Mouse (Mus musculus): ENCODE measurements around the gene Nrde2.
A peak's percentile ranks its signal among the peaks of the same experiment; 100 is the strongest.
"Not testable (repeated sequence)": the region's sequence is repeated elsewhere in the genome, so short reads cannot be mapped to it uniquely, and the experiment has no call there.

Gene Nrde2

GRCm38 (mm10) chr12:100187013-100187755, 27.7 kb upstream of the Nrde2 start:
- H3K36me3 ChIP-seq (ENCODE audit: control insufficient read depth, insufficient read depth, low read length, poor library complexity, severe bottlenecking) = no peaks in the 10 kb centered on the region
- DNase-seq (ENCODE audit: low read depth, low spot score) = peak; percentile 98
- H3K27me3 ChIP-seq (ENCODE audit: control insufficient read depth, insufficient read depth, low read length, poor library complexity, severe bottlenecking) = no peaks in the 10 kb centered on the region

- Histone ChIP-seq H3K27me3 (ENCODE audit: control insufficient read depth, insufficient read depth, low read length, poor library complexity, severe bottlenecking) (no peaks in the 10 kb centered on the region), H3K36me3 (ENCODE audit: control insufficient read depth, insufficient read depth, low read length, poor library complexity, severe bottlenecking) (no peaks in the 10 kb centered on the region)
- no peak for DNase-seq (ENCODE audit: low read depth, low spot score)
Measured at GRCm38 (mm10) chr12:100186376-100186775, 26.9 kb upstream of the Nrde2 start.

- H3K36me3 ChIP-seq (ENCODE audit: control insufficient read depth, insufficient read depth, low read length, poor library complexity, severe bottlenecking) = no peaks in the 10 kb centered on the region
- H3K27me3 ChIP-seq (ENCODE audit: control insufficient read depth, insufficient read depth, low read length, poor library complexity, severe bottlenecking) = no peaks in the 10 kb centered on the region
- no peak for DNase-seq (ENCODE audit: low read depth, low spot score)
Measured at GRCm38 (mm10) chr12:100185897-100186296, 26.4 kb upstream of the Nrde2 start.

- not testable (repeated sequence) for H3K36me3 ChIP-seq (ENCODE audit: control insufficient read depth, insufficient read depth, low read length, poor library complexity, severe bottlenecking)
Measured at GRCm38 (mm10) chr12:100184976-100185375, 25.5 kb upstream of the Nrde2 start.

GRCm38 (mm10) chr12:100183970-100184369, 24.5 kb upstream of the Nrde2 start:
- peak; percentile 81 for DNase-seq (ENCODE audit: low read depth, low spot score)
- no peaks in the 10 kb centered on the region for H3K27me3 ChIP-seq (ENCODE audit: control insufficient read depth, insufficient read depth, low read length, poor library complexity, severe bottlenecking)
- H3K36me3 ChIP-seq (ENCODE audit: control insufficient read depth, insufficient read depth, low read length, poor library complexity, severe bottlenecking) = no peaks in the 10 kb centered on the region

More at GRCm38 (mm10) chr12:100184976-100185375, 25.5 kb upstream of the Nrde2 start:
- H3K27me3 ChIP-seq (ENCODE audit: control insufficient read depth, insufficient read depth, low read length, poor library complexity, severe bottlenecking) = not testable (repeated sequence)
- DNase-seq (ENCODE audit: low read depth, low spot score) = peak; percentile 51

- Histone ChIP-seq H3K27me3 (ENCODE audit: control insufficient read depth, insufficient read depth, low read length, poor library complexity, severe bottlenecking) (no peaks in the 10 kb centered on the region), H3K36me3 (ENCODE audit: control insufficient read depth, insufficient read depth, low read length, poor library complexity, severe bottlenecking) (no peaks in the 10 kb centered on the region)
- peak; percentile 51 for DNase-seq (ENCODE audit: low read depth, low spot score)
Measured at GRCm38 (mm10) chr12:100182676-100183075, 23.2 kb upstream of the Nrde2 start.

GRCm38 (mm10) chr12:100180802-100181201, 21.3 kb upstream of the Nrde2 start:
- Histone ChIP-seq H3K36me3 (ENCODE audit: control insufficient read depth, insufficient read depth, low read length, poor library complexity, severe bottlenecking) (no peaks in the 10 kb centered on the region), H3K27me3 (ENCODE audit: control insufficient read depth, insufficient read depth, low read length, poor library complexity, severe bottlenecking) (no peaks in the 10 kb centered on the region)
- DNase-seq (ENCODE audit: low read depth, low spot score) = no peak

- Histone ChIP-seq H3K36me3 (ENCODE audit: control insufficient read depth, insufficient read depth, low read length, poor library complexity, severe bottlenecking) (no peaks in the 10 kb centered on the region), H3K27me3 (ENCODE audit: control insufficient read depth, insufficient read depth, low read length, poor library complexity, severe bottlenecking) (no peaks in the 10 kb centered on the region)
- DNase-seq (ENCODE audit: low read depth, low spot score) = no peak
Measured at GRCm38 (mm10) chr12:100178898-100179440, 19.5 kb upstream of the Nrde2 start.

GRCm38 (mm10) chr12:100176469-100177056, 17.1 kb upstream of the Nrde2 start:
- no peaks in the 10 kb centered on the region for H3K27me3 ChIP-seq (ENCODE audit: control insufficient read depth, insufficient read depth, low read length, poor library complexity, severe bottlenecking)
- DNase-seq (ENCODE audit: low read depth, low spot score) = no peak
- no peaks in the 10 kb centered on the region for H3K36me3 ChIP-seq (ENCODE audit: control insufficient read depth, insufficient read depth, low read length, poor library complexity, severe bottlenecking)

GRCm38 (mm10) chr12:100172481-100172880, 13.0 kb upstream of the Nrde2 start:
- DNase-seq (ENCODE audit: low read depth, low spot score) = no peak
- H3K27me3 ChIP-seq (ENCODE audit: control insufficient read depth, insufficient read depth, low read length, poor library complexity, severe bottlenecking) = no peaks in the 10 kb centered on the region
- no peaks in the 10 kb centered on the region for H3K36me3 ChIP-seq (ENCODE audit: control insufficient read depth, insufficient read depth, low read length, poor library complexity, severe bottlenecking)

- Histone ChIP-seq H3K36me3 (ENCODE audit: control insufficient read depth, insufficient read depth, low read length, poor library complexity, severe bottlenecking) (no peaks in the 10 kb centered on the region), H3K27me3 (ENCODE audit: control insufficient read depth, insufficient read depth, low read length, poor library complexity, severe bottlenecking) (no peaks in the 10 kb centered on the region)
- peak; percentile 81 for DNase-seq (ENCODE audit: low read depth, low spot score)
Measured at GRCm38 (mm10) chr12:100167931-100168871, 8.7 kb upstream of the Nrde2 start.

GRCm38 (mm10) chr12:100167502-100167901, 8.0 kb upstream of the Nrde2 start:
- DNase-seq (ENCODE audit: low read depth, low spot score) = no peak
- Histone ChIP-seq H3K27me3 (ENCODE audit: control insufficient read depth, insufficient read depth, low read length, poor library complexity, severe bottlenecking) (no peaks in the 10 kb centered on the region), H3K36me3 (ENCODE audit: control insufficient read depth, insufficient read depth, low read length, poor library complexity, severe bottlenecking) (no peaks in the 10 kb centered on the region)

GRCm38 (mm10) chr12:100166939-100167338, 7.5 kb upstream of the Nrde2 start:
- DNase-seq (ENCODE audit: low read depth, low spot score) = no peak
- Histone ChIP-seq H3K27me3 (ENCODE audit: control insufficient read depth, insufficient read depth, low read length, poor library complexity, severe bottlenecking) (no peaks in the 10 kb centered on the region), H3K36me3 (ENCODE audit: control insufficient read depth, insufficient read depth, low read length, poor library complexity, severe bottlenecking) (no peaks in the 10 kb centered on the region)

- no peaks in the 10 kb centered on the region for H3K36me3 ChIP-seq (ENCODE audit: control insufficient read depth, insufficient read depth, low read length, poor library complexity, severe bottlenecking)
- DNase-seq (ENCODE audit: low read depth, low spot score) = peak; percentile 68
- H3K27me3 ChIP-seq (ENCODE audit: control insufficient read depth, insufficient read depth, low read length, poor library complexity, severe bottlenecking) = no peaks in the 10 kb centered on the region
Measured at GRCm38 (mm10) chr12:100166177-100166576, 6.7 kb upstream of the Nrde2 start.
